Mouse (Mus musculus): Measurements from ENCODE around the gene Prpf31.
A peak's percentile ranks its signal among the peaks of the same experiment; 100 is the strongest.
"Not testable (repeated sequence)": the region's sequence is repeated elsewhere in the genome, so short reads cannot be mapped to it uniquely, and the experiment has no call there.

Gene Prpf31

GRCm38 (mm10) chr7:3629543-3630477 is at the start of gene Prpf31, which contains the start of gene Tfpt:
TSS of gene Prpf31 (plus strand) at chr7:3629985.
TSS of gene Tfpt (minus strand) at chr7:3629929.
- DNase-seq (ENCODE audit: low spot score) = peak; percentile 94

GRCm38 (mm10) chr7:3580029-3580428 is 49.8 kb upstream of the Prpf31 start:
- no peak for DNase-seq (ENCODE audit: low spot score)

GRCm38 (mm10) chr7:3585763-3586162 is 44.0 kb upstream of the Prpf31 start:
- no peak for DNase-seq (ENCODE audit: low spot score)

- no peak for DNase-seq (ENCODE audit: low spot score)
Observed at GRCm38 (mm10) chr7:3586255-3586654, 43.5 kb upstream of the Prpf31 start.

GRCm38 (mm10) chr7:3587292-3587691 is 42.5 kb upstream of the Prpf31 start:
- DNase-seq (ENCODE audit: low spot score) = no peak

- no peak for DNase-seq (ENCODE audit: low spot score)
Observed at GRCm38 (mm10) chr7:3590550-3590949, 39.2 kb upstream of the Prpf31 start.

- no peak for DNase-seq (ENCODE audit: low spot score)
Observed at GRCm38 (mm10) chr7:3591534-3591933, 38.3 kb upstream of the Prpf31 start.

GRCm38 (mm10) chr7:3593855-3594254 is 35.9 kb upstream of the Prpf31 start:
- no peak for DNase-seq (ENCODE audit: low spot score)

- DNase-seq (ENCODE audit: low spot score) = no peak
Observed at GRCm38 (mm10) chr7:3594686-3595085, 35.1 kb upstream of the Prpf31 start.

GRCm38 (mm10) chr7:3595146-3595545 is 34.6 kb upstream of the Prpf31 start:
- no peak for DNase-seq (ENCODE audit: low spot score)

GRCm38 (mm10) chr7:3597755-3598154 is 32.0 kb upstream of the Prpf31 start:
- DNase-seq (ENCODE audit: low spot score) = not testable (repeated sequence)

- DNase-seq (ENCODE audit: low spot score) = peak; percentile 83
Observed at GRCm38 (mm10) chr7:3601119-3601518, 28.7 kb upstream of the Prpf31 start.

- DNase-seq (ENCODE audit: low spot score) = no peak
Observed at GRCm38 (mm10) chr7:3606798-3607197, 23.0 kb upstream of the Prpf31 start.

- DNase-seq (ENCODE audit: low spot score) = no peak
Observed at GRCm38 (mm10) chr7:3607391-3607790, 22.4 kb upstream of the Prpf31 start.

GRCm38 (mm10) chr7:3608668-3609067 is 21.1 kb upstream of the Prpf31 start:
- no peak for DNase-seq (ENCODE audit: low spot score)

- no peak for DNase-seq (ENCODE audit: low spot score)
Observed at GRCm38 (mm10) chr7:3609082-3609481, 20.7 kb upstream of the Prpf31 start.

GRCm38 (mm10) chr7:3610437-3610836 is 19.3 kb upstream of the Prpf31 start:
- DNase-seq (ENCODE audit: low spot score) = no peak

- DNase-seq (ENCODE audit: low spot score) = no peak
Observed at GRCm38 (mm10) chr7:3611006-3611405, 18.8 kb upstream of the Prpf31 start.

- no peak for DNase-seq (ENCODE audit: low spot score)
Observed at GRCm38 (mm10) chr7:3614021-3614420, 15.8 kb upstream of the Prpf31 start.

- DNase-seq (ENCODE audit: low spot score) = no peak
Observed at GRCm38 (mm10) chr7:3616057-3616388, 13.8 kb upstream of the Prpf31 start, which contains the start of gene Oscar. TSS of gene Oscar (minus strand) at chr7:3616157.

- DNase-seq (ENCODE audit: low spot score) = no peak
Observed at GRCm38 (mm10) chr7:3616389-3617241, 13.2 kb upstream of the Prpf31 start.

GRCm38 (mm10) chr7:3617242-3617995 is 12.4 kb upstream of the Prpf31 start, which contains the start of gene Ndufa3:
TSS of gene Ndufa3 (plus strand) at chr7:3617373.
- DNase-seq (ENCODE audit: low spot score) = peak; percentile 88
